Mouse (Mus musculus): ENCODE results near the gene Alkbh3.

Alkbh3 gene

GRCm38 (mm10) chr2:93992259-93992658, 18.3 kb downstream of the Alkbh3 start:
- no peak for DNase-seq

DNA sequence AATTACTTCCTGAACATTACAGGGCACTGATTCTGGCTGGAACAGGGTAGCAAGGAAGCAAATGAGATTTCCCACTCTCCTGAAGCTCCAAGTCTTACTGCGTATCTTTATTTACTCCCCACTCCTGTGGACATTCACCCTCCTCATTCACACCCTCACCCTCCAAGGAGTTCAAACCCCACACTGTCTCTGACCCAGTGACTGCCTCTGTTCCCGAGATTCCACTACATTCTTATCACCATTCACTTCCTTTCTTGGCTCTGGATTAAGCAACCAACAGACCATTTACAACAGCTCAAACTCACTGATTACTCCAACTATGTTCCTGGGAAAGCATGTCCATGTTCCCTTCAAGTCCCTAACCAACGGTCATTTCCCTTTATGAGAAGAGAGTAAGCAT, 19.3 kb downstream of the Alkbh3 start:
- DNase-seq = no peak

DNA sequence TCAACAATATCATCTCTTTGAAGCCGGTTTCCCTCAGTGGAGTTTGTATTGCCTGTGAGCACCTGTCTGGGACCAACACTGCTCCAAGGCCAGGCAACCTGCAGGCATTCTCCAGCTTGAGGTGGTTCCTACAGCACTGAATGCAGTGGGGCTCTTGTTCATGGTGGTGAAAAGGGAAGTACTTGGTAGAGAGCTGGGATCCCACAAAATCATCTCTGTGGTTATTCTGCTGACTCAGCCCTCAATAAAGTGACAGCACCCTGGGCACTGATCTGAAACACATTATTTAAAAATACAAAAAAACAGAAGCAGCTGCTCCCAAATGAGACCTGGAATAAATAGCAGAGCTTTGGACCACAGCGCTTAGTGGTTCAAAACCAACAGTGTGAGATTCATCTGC, 22.2 kb downstream of the Alkbh3 start:
- DNase-seq = no peak

DNA sequence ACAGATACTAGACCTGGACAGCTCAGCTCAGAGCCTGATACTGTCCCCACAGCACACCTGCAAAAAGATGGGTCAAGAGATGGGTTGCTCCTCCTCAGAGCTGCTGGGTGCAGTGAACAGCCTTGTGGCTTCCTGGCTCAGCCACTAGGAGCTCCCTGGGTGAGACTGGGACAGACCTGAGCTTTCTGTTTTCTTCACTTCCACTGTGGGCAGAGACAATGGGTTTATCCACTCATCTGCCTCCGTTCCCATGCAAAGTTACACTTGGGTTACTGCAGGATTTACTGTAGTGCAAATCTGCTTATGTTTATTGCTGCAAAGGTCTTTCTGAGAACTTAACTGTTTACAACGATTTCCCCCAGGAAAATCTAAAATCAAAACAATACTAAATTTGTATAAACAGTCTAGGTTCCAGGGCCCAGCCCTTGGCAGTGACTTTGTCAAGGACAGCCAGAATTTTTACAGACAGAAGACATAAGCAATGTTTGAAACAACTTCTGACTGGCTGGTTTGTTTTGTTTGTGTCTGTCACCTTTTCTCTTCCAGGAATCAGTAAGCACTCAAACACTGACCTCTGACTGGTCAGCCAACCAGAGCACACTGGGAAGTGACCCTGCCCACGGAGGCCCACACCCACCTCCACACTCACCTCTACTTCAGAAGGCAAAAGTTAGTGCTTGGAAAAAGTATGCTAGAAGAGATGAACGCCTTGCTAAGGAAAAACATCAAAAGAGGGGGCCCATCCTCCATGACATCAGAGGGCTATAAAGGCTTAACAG, 28.0 kb downstream of the Alkbh3 start:
- DNase-seq = no peak

GRCm38 (mm10) chr2:93979249-93980120, 31.1 kb downstream of the Alkbh3 start:
- no peak for DNase-seq

- DNase-seq = peak; percentile 48
Measured at GRCm38 (mm10) chr2:93976436-93977252, 34.0 kb downstream of the Alkbh3 start.

- DNase-seq = no peak
Measured at GRCm38 (mm10) chr2:93975526-93976435, 34.8 kb downstream of the Alkbh3 start.

DNA sequence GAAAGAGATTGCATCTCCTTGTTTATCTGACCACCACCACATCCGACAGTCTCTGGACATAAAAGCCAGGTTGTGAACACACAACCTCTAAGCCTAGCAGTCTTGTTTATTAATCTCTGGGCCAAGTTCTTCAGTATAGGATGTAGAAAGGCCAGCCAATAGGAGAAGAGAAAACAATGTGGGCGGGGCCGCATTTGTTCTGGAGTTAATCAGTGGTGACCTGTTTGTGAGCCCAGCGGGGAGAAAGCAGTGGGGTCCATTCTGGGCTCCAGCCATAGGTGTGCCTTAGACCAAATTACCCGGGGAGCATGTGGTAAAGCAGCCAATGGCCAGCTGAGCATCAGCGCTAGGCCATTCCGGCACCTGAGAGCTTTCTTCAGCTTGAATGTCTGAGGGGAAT, 35.6 kb downstream of the Alkbh3 start:
- no peak for DNase-seq

- DNase-seq = no peak
Measured at GRCm38 (mm10) chr2:93971647-93972046, 39.0 kb downstream of the Alkbh3 start.

- DNase-seq = no peak
Measured at GRCm38 (mm10) chr2:93964494-93965160, 46.0 kb downstream of the Alkbh3 start.

GRCm38 (mm10) chr2:93963802-93964201, 46.8 kb downstream of the Alkbh3 start:
- no peak for DNase-seq

DNA sequence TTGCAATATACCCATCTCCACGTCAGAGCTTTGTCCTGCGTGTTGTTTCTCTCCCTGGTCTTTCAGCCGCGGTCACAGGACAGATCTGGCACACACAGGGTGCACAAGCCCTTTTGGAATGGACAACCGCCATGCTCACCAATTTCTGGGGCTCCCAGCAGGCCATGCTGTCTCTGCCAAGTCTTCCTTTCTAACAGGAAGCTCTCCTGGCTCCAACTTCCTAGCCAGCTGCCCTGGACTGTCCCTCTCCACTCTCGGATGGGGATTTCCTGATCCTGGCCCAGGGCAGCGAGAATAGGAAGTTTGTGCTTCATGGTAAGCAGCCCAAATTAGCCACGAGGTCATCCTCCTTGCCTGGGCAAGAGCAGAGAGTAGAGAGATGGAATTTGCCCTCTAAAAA, 48.9 kb downstream of the Alkbh3 start:
- DNase-seq = no peak

- no peak for DNase-seq
Measured at GRCm38 (mm10) chr2:93959346-93959745, 51.3 kb downstream of the Alkbh3 start.

GRCm38 (mm10) chr2:93958216-93958615, 52.4 kb downstream of the Alkbh3 start:
- DNase-seq = no peak

DNA sequence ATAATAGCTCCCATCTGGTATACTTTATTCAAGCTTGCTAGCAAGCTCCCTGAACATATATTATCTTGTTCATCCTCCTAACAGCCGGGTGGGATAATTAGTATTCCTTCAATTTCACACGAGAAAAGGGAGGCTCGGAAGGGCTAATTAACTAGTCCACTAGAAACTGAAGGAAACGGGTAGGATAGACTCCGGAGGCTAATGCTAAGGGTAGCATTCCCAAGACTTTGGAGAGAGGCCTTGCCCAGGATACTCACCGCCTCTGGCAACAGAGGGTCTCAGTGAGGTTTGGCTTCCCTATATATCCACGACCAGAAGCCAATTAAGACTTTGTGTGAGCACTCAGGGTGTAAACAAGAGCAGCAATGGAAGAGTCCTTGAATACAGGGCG, 52.8 kb downstream of the Alkbh3 start:
- no peak for DNase-seq

- peak; percentile 42 for DNase-seq
Measured at GRCm38 (mm10) chr2:93956908-93957784, 53.5 kb downstream of the Alkbh3 start, which contains the start of gene Gm13889. Gm13889 (minus strand) TSS chr2:93957201.

DNA sequence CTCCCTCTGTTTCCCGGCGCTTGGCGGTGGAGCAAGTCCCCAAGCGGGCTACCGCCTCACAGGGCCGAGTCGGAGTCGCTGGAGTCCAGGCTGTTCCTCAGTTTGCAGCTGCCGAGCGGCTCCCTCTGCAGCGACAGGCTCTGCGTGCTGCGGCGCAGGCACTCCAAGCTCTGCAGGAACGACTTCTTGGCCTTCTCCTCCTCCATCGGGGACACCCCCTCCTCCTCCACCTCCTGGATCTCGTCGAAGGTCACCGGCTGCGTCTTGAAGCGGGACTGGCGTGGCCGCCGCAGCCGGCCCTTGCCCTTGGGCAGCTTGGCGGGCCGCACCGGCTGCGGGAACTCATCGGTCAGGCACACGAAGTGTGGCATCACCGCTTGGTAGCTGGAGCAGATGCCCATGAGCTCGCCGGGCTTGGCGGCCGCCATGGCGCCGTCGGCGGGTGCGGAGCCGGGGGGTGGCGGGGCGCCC, 54.2 kb downstream of the Alkbh3 start:
- peak; percentile 4 for DNase-seq

GRCm38 (mm10) chr2:93955886-93956285, 54.7 kb downstream of the Alkbh3 start:
- no peak for DNase-seq

GRCm38 (mm10) chr2:93954781-93955578, 55.6 kb downstream of the Alkbh3 start:
- DNase-seq = no peak
